10 mouse cellular contexts compared by ENCODE assay signal in the genomic region with DNA sequence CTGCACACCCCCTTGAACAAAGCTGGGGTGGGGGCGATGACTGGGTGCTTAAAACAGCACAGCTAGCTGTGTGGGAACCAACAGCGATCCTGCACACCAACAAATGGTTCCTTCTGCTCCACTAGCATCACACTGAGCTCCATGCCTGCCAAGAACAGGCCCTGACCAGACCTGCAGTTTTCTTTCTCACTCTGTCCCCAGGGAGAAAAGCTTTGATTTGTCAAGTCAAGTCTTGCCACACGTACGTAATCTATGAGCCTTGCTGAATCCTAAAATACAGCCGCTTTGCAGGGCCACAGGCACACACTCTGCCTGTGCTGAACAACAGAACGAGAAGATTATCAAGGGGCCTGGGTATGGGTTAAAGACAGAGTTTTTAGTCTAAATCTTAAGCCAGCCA.
DNase-seq lines count a peak whose midpoint lies in the region; ATAC-seq and TF ChIP-seq lines count a peak whose summit lies in the region.
"Had no signal": no experiment of that assay in that cellular context is flagged by ENCODE, and none has a peak within 500 bp of the region (broad histone marks: within the 10 kb centered on the region; RNA-seq: fewer than 3 reads in every experiment).

No protein-coding gene starts in this region.

- peak; percentile 64 for ATAC-seq in lung, embryonic 16.5 days (ENCODE audit: low read depth)
- peak; percentile 62 for ATAC-seq in hindbrain, postnatal 0 days

- 58% methylated on average over 6 of the region's 6 CpGs for WGBS in lung, embryonic 16.5 days
- WGBS in hindbrain, postnatal 0 days, result 32% methylated on average over 6 of the region's 6 CpGs

- DNase-seq in adrenal gland, postnatal 10 days, result peak; percentile 13
- no peak for DNase-seq in adrenal gland, postnatal 25 days
- DNase-seq in lung, postnatal 14 days, result no peak
- DNase-seq in hindbrain, postnatal 0 days (ENCODE audit: low spot score), result peak; percentile 68
- peak; percentile 26 for DNase-seq in telencephalon, adult 2 months (ENCODE audit: low read depth, low spot score)
- no peak for DNase-seq in adrenal gland, adult 18-20 months (ENCODE audit: low spot score in 2 of 2)
- no peak for DNase-seq in spleen, adult 12 weeks (ENCODE audit: low spot score)
- DNase-seq: liver had no signal

- no peak overlapping the region for H3K4me2 ChIP-seq in lung, embryonic 16.5 days (ENCODE audit: low read depth, low read length)
- no peak overlapping the region for H3K4me2 ChIP-seq in hindbrain, postnatal 0 days (ENCODE audit: low read depth, low read length)
- H3K4me2 ChIP-seq: kidney, embryonic 15.5 days had no signal

- no peak overlapping the region for H3K4me3 ChIP-seq in lung, embryonic 16.5 days (ENCODE audit: low read length)
- no peak overlapping the region for H3K4me3 ChIP-seq in hindbrain, postnatal 0 days (ENCODE audit: low read length)
- H3K4me3 ChIP-seq: kidney, embryonic 15.5 days had no signal

- peaks cover 9% of the 10 kb centered on the region; the same call in 1 of the 2 replicates for H3K4me1 ChIP-seq in lung, embryonic 16.5 days (replicated peaks; ENCODE audit: control insufficient read depth, insufficient read depth, low read length)
- H3K4me1 ChIP-seq in hindbrain, postnatal 0 days (ENCODE audit: insufficient read depth, low read length), result 0 out of 2 replicates have a peak, but pooled peaks cover 5% of the 10 kb centered on the region
- H3K4me1 ChIP-seq: kidney, embryonic 15.5 days had no signal

- TF ChIP-seq CTCF in hindbrain, postnatal 0 days (IDR thresholded peaks at IDR 0.05; ENCODE audit: low read depth), result no peak

- no peaks in the 10 kb centered on the region for H3K9me3 ChIP-seq in lung, embryonic 16.5 days (ENCODE audit: control insufficient read depth, low read length)
- no peaks in the 10 kb centered on the region for H3K9me3 ChIP-seq in hindbrain, postnatal 0 days (ENCODE audit: low read length)
- H3K9me3 ChIP-seq: kidney, embryonic 15.5 days had no signal

- no peak overlapping the region for H3K27ac ChIP-seq in lung, embryonic 16.5 days (ENCODE audit: low read length)
- H3K27ac ChIP-seq in hindbrain, postnatal 0 days, result peak overlapping the region; percentile 64
- H3K27ac ChIP-seq: kidney, embryonic 15.5 days had no signal

- H3K9ac ChIP-seq in lung, embryonic 16.5 days (ENCODE audit: low read length), result no peak overlapping the region
- no peak overlapping the region for H3K9ac ChIP-seq in hindbrain, postnatal 0 days (replicated peaks; ENCODE audit: low read length)
- H3K9ac ChIP-seq: kidney, embryonic 15.5 days had no signal

- H3K27me3 ChIP-seq in lung, embryonic 16.5 days (ENCODE audit: control insufficient read depth, insufficient read depth, low read depth, low read length), result no peaks in the 10 kb centered on the region
- H3K27me3 ChIP-seq in hindbrain, postnatal 0 days (ENCODE audit: insufficient read depth, low read length), result no peaks in the 10 kb centered on the region
- H3K27me3 ChIP-seq: kidney, embryonic 15.5 days had no signal

- no peaks in the 10 kb centered on the region for H3K36me3 ChIP-seq in lung, embryonic 16.5 days (ENCODE audit: control insufficient read depth, insufficient read depth, low read length)
- no peaks in the 10 kb centered on the region for H3K36me3 ChIP-seq in hindbrain, postnatal 0 days (ENCODE audit: insufficient read depth, low read length)
- H3K36me3 ChIP-seq: kidney, embryonic 15.5 days had no signal

Comparison
In these comparisons a context has a peak if more than half of its experiments do, and no peak if none do; other contexts are left out.
1. DNase-seq: peak in adrenal gland, postnatal 10 days (single experiment), hindbrain, postnatal 0 days (single experiment) and telencephalon, adult 2 months (single experiment); none in adrenal gland, postnatal 25 days (single experiment), lung, postnatal 14 days (single experiment), adrenal gland, adult 18-20 months (0 of 2) and spleen, adult 12 weeks (single experiment).